Mouse (Mus musculus): ENCODE measurements around the gene Grin2c. TPM values are rescaled to one million over a fixed set of nuclear protein-coding genes. Genes with fewer than 3 reads are reported as not detected.
A peak's percentile ranks its signal among the peaks of the same experiment; 100 is the strongest.

Gene Grin2c
- polyA plus RNA-seq, 1 experiment from 2014 or later: 0.18 TPM

DNA sequence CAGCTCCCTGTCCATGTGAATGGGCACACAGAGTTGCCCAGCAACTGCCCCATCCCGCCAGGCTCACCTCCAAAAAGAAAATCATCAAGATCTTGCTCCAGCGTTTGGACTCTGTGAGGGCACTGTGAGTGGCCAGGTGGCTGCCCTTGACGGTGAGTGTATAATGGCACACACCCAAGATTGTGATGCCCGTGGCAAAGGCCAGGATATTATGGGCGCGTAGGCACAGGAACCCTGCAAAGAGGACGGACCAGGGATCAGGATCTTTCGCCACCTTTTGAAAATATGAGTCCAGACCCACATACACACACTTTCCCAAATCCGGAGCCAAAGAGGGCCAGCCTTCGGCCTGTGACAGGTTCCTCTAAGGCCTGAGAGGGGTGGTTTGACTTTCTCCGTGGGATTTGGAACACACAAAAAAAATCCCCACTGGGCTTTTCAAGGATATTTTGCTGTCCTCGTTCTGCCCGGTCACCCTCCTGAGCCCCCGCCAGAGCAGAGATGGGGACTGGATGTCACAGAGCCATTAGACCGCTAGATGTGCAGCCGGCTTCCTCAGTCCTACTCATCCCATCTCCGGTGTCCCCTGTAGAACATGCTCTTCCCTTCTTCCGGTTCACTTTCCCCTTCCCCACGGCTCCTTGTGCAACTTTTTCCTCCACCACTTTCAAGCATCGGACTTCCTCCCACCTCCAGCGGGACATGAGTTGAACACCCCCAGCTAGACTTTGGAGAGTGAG is 29.6 kb upstream of the Grin2c start:
- peaks cover 6% of the 10 kb centered on the region; the same call in 1 of the 2 replicates for H3K4me1 ChIP-seq (ENCODE audit: control insufficient read depth, insufficient read depth, low read length)
- no peaks in the 10 kb centered on the region for H3K27me3 ChIP-seq (ENCODE audit: control insufficient read depth, insufficient read depth, low read depth, low read length)
- H3K9me3 ChIP-seq (replicated peaks; ENCODE audit: control insufficient read depth, low read length, poor library complexity, severe bottlenecking): no peaks in the 10 kb centered on the region
- peak overlapping the region; percentile 70 for H3K4me3 ChIP-seq (ENCODE audit: low read depth, low read length)
- WGBS: 53% methylated on average over 21 of the region's 21 CpGs
- peak overlapping the region; percentile 76 for H3K9ac ChIP-seq (ENCODE audit: low read depth, low read length)
- peak overlapping the region; percentile 55; the same call in 1 of the 2 replicates for H3K27ac ChIP-seq (ENCODE audit: low read length)
- ATAC-seq: peak; percentile 39; the same call in 1 of the 2 replicates
- peak overlapping the region; percentile 92 for H3K4me2 ChIP-seq (ENCODE audit: low read length)
- no peaks in the 10 kb centered on the region for H3K36me3 ChIP-seq (ENCODE audit: control insufficient read depth, insufficient read depth, low read length)

DNA sequence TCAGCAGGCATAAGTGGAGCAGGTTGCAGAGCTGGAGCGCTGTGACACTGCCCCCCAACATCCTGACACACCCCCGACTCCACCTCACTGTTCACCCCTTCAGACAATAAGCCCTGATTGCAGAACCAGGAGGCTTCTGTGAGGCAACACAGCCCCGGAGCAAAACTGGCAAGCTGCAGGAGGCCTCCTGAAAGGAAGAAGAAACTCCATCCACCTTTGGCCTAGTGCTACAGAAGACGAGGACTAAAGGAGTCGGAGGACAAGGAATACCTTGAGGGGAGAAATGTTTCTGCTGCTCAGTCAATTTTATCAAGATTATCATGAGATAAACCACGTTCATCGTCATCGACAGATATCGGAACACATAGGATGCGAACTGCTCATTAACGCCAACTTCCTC is 28.9 kb upstream of the Grin2c start:
- H3K27ac ChIP-seq (ENCODE audit: low read length): no peak overlapping the region
- no peaks in the 10 kb centered on the region for H3K36me3 ChIP-seq (ENCODE audit: control insufficient read depth, insufficient read depth, low read length)
- no peaks in the 10 kb centered on the region for H3K9me3 ChIP-seq (replicated peaks; ENCODE audit: control insufficient read depth, low read length, poor library complexity, severe bottlenecking)
- H3K4me3 ChIP-seq (ENCODE audit: low read depth, low read length): no peak overlapping the region
- no peak for ATAC-seq
- 91% methylated on average over 11 of the region's 11 CpGs for WGBS
- peaks cover 6% of the 10 kb centered on the region; the same call in 1 of the 2 replicates for H3K4me1 ChIP-seq (ENCODE audit: control insufficient read depth, insufficient read depth, low read length)
- H3K9ac ChIP-seq (ENCODE audit: low read depth, low read length): no peak overlapping the region
- H3K4me2 ChIP-seq (ENCODE audit: low read length): no peak overlapping the region
- no peaks in the 10 kb centered on the region for H3K27me3 ChIP-seq (ENCODE audit: control insufficient read depth, insufficient read depth, low read depth, low read length)

DNA sequence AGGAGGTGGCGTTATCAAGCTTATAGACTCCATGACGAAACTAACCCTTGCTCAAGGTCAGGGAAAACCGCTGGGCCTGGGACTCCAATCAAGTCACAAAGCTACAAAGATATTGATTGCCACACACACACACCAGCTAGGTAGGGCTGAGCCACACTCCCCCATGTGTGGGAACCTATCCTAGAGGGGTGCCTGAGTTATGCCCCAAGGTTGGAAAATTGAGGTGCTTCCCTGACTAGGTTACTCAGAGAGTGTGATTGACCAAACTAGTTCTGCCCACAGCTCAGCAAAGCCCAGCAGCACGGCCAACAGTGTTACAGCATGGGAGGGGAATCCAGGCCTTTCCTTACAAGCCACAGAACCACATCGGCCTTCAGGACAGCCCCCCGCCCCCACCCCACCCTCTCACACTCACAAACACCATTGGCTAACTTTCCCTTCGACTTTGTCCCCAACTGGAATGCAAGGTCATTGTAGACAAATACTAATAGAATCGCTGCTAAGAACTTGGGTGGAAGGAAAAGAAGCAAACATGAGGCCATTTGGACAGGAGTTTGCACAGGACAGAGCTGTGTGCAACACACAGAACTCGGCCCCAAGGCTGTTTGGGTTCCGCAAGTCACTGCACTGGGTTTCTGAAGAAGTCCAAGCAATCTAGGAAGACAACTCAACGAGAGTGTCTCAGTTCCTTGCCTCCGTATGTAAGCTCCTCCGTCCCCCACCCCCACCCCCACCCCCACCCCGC is 25.8 kb upstream of the Grin2c start:
- Histone ChIP-seq H3K27me3 (ENCODE audit: control insufficient read depth, insufficient read depth, low read depth, low read length) (no peaks in the 10 kb centered on the region), H3K9ac (ENCODE audit: low read depth, low read length) (no peak overlapping the region), H3K27ac (ENCODE audit: low read length) (no peak overlapping the region), H3K4me3 (ENCODE audit: low read depth, low read length) (no peak overlapping the region), H3K9me3 (replicated peaks; ENCODE audit: control insufficient read depth, low read length, poor library complexity, severe bottlenecking) (no peaks in the 10 kb centered on the region), H3K36me3 (ENCODE audit: control insufficient read depth, insufficient read depth, low read length) (no peaks in the 10 kb centered on the region), H3K4me2 (ENCODE audit: low read length) (no peak overlapping the region), H3K4me1 (ENCODE audit: control insufficient read depth, insufficient read depth, low read length) (peaks cover 6% of the 10 kb centered on the region; the same call in 1 of the 2 replicates)
- WGBS: 72% methylated on average over 14 of the region's 14 CpGs
- ATAC-seq: no peak

- no peaks in the 10 kb centered on the region for H3K27me3 ChIP-seq (ENCODE audit: control insufficient read depth, insufficient read depth, low read depth, low read length)
- 79% methylated on average over 10 of the region's 10 CpGs for WGBS
- no peak overlapping the region for H3K9ac ChIP-seq (ENCODE audit: low read depth, low read length)
- H3K36me3 ChIP-seq (ENCODE audit: control insufficient read depth, insufficient read depth, low read length): no peaks in the 10 kb centered on the region
- no peak overlapping the region for H3K27ac ChIP-seq (ENCODE audit: low read length)
- no peak for ATAC-seq
- H3K9me3 ChIP-seq (replicated peaks; ENCODE audit: control insufficient read depth, low read length, poor library complexity, severe bottlenecking): no peaks in the 10 kb centered on the region
- H3K4me2 ChIP-seq (ENCODE audit: low read length): no peak overlapping the region
- no peak overlapping the region for H3K4me3 ChIP-seq (ENCODE audit: low read depth, low read length)
- H3K4me1 ChIP-seq (ENCODE audit: control insufficient read depth, insufficient read depth, low read length): peaks cover 2% of the 10 kb centered on the region; the same call in 1 of the 2 replicates
Observed at GRCm38 (mm10) chr11:115291503-115291902, 24.5 kb upstream of the Grin2c start.

GRCm38 (mm10) chr11:115290919-115291318 is 23.9 kb upstream of the Grin2c start:
- WGBS: 80% methylated on average over 6 of the region's 6 CpGs
- H3K9me3 ChIP-seq (replicated peaks; ENCODE audit: control insufficient read depth, low read length, poor library complexity, severe bottlenecking): no peaks in the 10 kb centered on the region
- no peak overlapping the region for H3K9ac ChIP-seq (ENCODE audit: low read depth, low read length)
- ATAC-seq: no peak
- H3K36me3 ChIP-seq (ENCODE audit: control insufficient read depth, insufficient read depth, low read length): no peaks in the 10 kb centered on the region
- peaks cover 3% of the 10 kb centered on the region; the same call in 1 of the 2 replicates for H3K4me1 ChIP-seq (ENCODE audit: control insufficient read depth, insufficient read depth, low read length)
- no peak overlapping the region for H3K4me3 ChIP-seq (ENCODE audit: low read depth, low read length)
- no peak overlapping the region for H3K27ac ChIP-seq (ENCODE audit: low read length)
- H3K4me2 ChIP-seq (ENCODE audit: low read length): no peak overlapping the region
- no peaks in the 10 kb centered on the region for H3K27me3 ChIP-seq (ENCODE audit: control insufficient read depth, insufficient read depth, low read depth, low read length)

DNA sequence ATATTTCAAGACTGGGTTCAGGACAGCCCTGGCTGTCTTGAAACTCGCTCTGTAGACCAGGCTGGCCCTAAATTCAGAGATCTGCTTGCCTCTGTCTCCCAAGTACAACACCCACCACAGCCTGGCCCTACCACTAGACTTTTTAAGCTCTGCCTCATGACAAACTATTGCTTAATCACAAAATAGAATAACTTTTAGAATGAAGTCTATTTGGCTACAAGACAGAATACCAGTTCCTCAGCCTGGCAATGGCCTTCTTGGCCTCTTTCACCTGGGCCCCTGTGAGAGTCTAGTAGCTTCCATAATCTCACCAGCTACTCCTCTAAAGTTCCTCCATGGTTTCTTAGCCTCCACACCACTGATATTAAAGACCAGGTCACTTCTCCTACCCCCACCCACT is 23.3 kb upstream of the Grin2c start:
- peaks cover 3% of the 10 kb centered on the region; the same call in 1 of the 2 replicates for H3K4me1 ChIP-seq (ENCODE audit: control insufficient read depth, insufficient read depth, low read length)
- H3K36me3 ChIP-seq (ENCODE audit: control insufficient read depth, insufficient read depth, low read length): no peaks in the 10 kb centered on the region
- no peaks in the 10 kb centered on the region for H3K27me3 ChIP-seq (ENCODE audit: control insufficient read depth, insufficient read depth, low read depth, low read length)
- ATAC-seq: no peak
- H3K4me2 ChIP-seq (ENCODE audit: low read length): no peak overlapping the region
- 92% methylated on average over 1 of the region's 1 CpGs for WGBS
- no peaks in the 10 kb centered on the region for H3K9me3 ChIP-seq (replicated peaks; ENCODE audit: control insufficient read depth, low read length, poor library complexity, severe bottlenecking)
- H3K27ac ChIP-seq (ENCODE audit: low read length): no peak overlapping the region
- no peak overlapping the region for H3K4me3 ChIP-seq (ENCODE audit: low read depth, low read length)
- no peak overlapping the region for H3K9ac ChIP-seq (ENCODE audit: low read depth, low read length)

DNA sequence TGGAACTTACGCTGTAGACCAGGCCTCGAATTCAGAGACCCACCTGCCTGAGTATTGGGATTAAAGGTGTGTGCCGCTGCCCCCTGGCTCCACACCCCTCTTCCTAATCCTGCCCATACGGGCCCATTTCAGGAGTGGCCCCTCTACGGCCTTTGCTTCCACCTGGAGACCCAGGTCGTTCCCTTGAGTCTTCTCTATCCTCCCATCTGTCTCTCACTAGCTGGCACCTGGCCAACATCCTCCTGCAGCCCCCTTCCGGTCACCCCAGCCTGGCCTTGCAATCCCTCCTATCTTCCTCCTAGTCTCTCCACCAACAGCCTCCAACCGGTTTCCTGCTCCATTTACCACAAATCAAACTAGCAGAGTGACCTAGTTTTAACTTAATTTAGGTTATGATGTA is 22.8 kb upstream of the Grin2c start:
- 78% methylated on average over 8 of the region's 8 CpGs for WGBS
- no peak overlapping the region for H3K9ac ChIP-seq (ENCODE audit: low read depth, low read length)
- H3K27me3 ChIP-seq (ENCODE audit: control insufficient read depth, insufficient read depth, low read depth, low read length): no peaks in the 10 kb centered on the region
- peaks cover 3% of the 10 kb centered on the region; the same call in 1 of the 2 replicates for H3K4me1 ChIP-seq (ENCODE audit: control insufficient read depth, insufficient read depth, low read length)
- H3K4me3 ChIP-seq (ENCODE audit: low read depth, low read length): no peak overlapping the region
- no peak overlapping the region for H3K27ac ChIP-seq (ENCODE audit: low read length)
- H3K4me2 ChIP-seq (ENCODE audit: low read length): no peak overlapping the region
- no peaks in the 10 kb centered on the region for H3K9me3 ChIP-seq (replicated peaks; ENCODE audit: control insufficient read depth, low read length, poor library complexity, severe bottlenecking)
- no peaks in the 10 kb centered on the region for H3K36me3 ChIP-seq (ENCODE audit: control insufficient read depth, insufficient read depth, low read length)
- ATAC-seq: no peak

- peaks cover 3% of the 10 kb centered on the region; the same call in 1 of the 2 replicates for H3K4me1 ChIP-seq (ENCODE audit: control insufficient read depth, insufficient read depth, low read length)
- 89% methylated on average over 2 of the region's 2 CpGs for WGBS
- H3K27me3 ChIP-seq (ENCODE audit: control insufficient read depth, insufficient read depth, low read depth, low read length): no peaks in the 10 kb centered on the region
- H3K9ac ChIP-seq (ENCODE audit: low read depth, low read length): no peak overlapping the region
- H3K36me3 ChIP-seq (ENCODE audit: control insufficient read depth, insufficient read depth, low read length): no peaks in the 10 kb centered on the region
- H3K4me3 ChIP-seq (ENCODE audit: low read depth, low read length): no peak overlapping the region
- no peak for ATAC-seq
- H3K9me3 ChIP-seq (replicated peaks; ENCODE audit: control insufficient read depth, low read length, poor library complexity, severe bottlenecking): no peaks in the 10 kb centered on the region
- no peak overlapping the region for H3K27ac ChIP-seq (ENCODE audit: low read length)
- H3K4me2 ChIP-seq (ENCODE audit: low read length): no peak overlapping the region
Observed at GRCm38 (mm10) chr11:115288305-115288704, 21.3 kb upstream of the Grin2c start.

GRCm38 (mm10) chr11:115287386-115287785 is 20.3 kb upstream of the Grin2c start:
- Histone ChIP-seq H3K9ac (ENCODE audit: low read depth, low read length) (no peak overlapping the region), H3K4me1 (ENCODE audit: control insufficient read depth, insufficient read depth, low read length) (peaks cover 3% of the 10 kb centered on the region; the same call in 1 of the 2 replicates), H3K36me3 (ENCODE audit: control insufficient read depth, insufficient read depth, low read length) (no peaks in the 10 kb centered on the region), H3K27me3 (ENCODE audit: control insufficient read depth, insufficient read depth, low read depth, low read length) (no peaks in the 10 kb centered on the region), H3K27ac (ENCODE audit: low read length) (no peak overlapping the region), H3K4me2 (ENCODE audit: low read length) (no peak overlapping the region), H3K4me3 (ENCODE audit: low read depth, low read length) (no peak overlapping the region), H3K9me3 (replicated peaks; ENCODE audit: control insufficient read depth, low read length, poor library complexity, severe bottlenecking) (no peaks in the 10 kb centered on the region)
- 80% methylated on average over 5 of the region's 5 CpGs for WGBS
- no peak for ATAC-seq

All from midbrain, embryonic 16.5 days (tissue).